Mouse (Mus musculus) cerebellum, adult 9-10 months (tissue): ENCODE measurements around the gene Dynlrb2.

Source experiments
- DNase-seq: peaks from one replicate; pipeline ENCODE4 v3.0.0; 2022

Gene Dynlrb2

DNA sequence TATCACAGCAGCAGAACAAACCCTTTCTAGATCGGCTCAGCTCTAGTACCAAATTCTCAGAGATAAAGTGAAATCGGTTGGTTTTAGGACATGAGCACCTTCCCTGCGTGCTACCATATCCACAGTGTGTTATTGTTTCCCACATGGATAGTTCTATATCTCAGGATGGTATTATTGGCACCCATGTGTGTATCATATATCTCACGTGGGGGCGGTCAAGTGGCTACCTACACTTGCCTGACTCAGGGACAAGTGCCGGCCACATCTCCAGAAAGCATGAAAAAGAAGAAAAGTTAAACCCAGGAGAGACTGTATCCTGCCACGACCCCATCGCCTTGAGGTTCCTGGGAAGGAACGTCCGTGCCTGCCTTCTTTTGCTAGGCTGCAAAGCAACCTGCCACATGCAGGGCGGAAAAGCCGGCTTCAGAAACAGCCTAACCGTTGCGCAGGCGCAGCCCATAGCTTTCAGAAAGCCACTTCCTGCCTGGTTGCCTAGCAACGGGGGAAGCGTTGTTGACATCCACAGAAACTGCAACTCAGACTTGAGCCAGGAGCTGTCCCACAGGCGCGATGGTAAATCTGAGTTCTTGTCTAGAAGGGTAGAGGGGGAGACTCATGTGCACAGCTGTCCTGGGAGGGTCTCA lies at the start of gene Dynlrb2:
TSS of gene Dynlrb2 (plus strand) at position 498 of the 644 bp plus-strand sequence.
- DNase-seq = peak; percentile 90

DNA sequence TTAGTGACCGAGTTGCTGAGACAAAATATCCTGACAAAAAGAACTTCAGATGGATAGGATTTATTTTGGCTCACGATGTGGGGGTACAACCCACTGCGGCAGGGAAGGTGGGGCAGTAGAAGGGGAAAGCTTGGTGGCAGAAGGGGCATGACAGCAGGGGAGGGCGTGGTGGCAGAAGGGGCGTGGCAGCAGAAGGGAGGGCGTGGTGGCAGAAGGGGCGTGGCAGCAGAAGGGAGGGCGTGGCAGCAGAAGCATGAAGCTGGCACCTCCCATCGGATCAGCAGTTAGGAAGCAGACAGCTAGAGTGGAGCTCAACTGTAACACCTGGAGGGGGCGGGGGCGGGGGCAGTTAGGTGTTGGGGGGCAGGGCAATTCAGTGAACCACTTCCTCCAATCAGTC lies 46.2 kb upstream of the Dynlrb2 start:
- DNase-seq = no peak

DNA sequence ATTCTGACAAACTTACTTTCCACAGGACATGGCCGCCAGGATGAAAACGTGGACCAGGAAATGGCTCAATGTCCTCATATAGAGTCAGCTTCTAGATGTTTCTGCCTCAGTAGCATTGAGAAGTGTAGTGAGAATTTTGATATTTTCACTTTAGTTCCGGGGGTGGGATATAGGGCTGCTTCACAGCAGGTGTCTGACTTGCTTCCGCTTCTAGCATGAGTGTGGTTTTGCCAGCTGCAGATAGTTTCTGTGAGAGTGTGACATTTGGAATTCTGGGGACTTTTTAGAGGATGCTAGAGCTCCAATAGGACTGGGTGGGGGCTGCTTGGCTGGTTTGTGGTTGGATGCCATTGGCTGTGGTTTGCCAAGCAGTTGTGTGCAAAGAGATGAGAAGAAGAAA lies 43.3 kb upstream of the Dynlrb2 start:
- DNase-seq = no peak

DNA sequence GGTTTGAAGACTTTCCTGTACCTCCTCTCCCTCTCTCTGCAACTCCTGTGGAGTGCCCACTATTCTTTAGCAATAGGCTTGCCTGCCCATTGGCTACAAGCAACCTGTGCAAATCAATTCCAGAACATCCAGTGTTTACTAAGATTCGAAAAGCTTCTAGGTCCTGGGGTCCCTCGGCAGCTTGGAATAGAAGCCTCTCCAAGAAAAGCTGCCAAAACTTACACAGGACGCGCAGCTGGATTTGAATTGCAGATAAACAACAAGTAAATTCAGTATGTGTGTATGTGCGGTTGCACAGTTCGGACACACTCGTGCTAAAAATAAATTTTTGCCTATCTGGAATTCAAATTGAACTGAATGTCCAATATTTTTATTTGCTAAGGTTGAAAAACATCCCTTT lies 38.2 kb upstream of the Dynlrb2 start:
- no peak for DNase-seq

DNA sequence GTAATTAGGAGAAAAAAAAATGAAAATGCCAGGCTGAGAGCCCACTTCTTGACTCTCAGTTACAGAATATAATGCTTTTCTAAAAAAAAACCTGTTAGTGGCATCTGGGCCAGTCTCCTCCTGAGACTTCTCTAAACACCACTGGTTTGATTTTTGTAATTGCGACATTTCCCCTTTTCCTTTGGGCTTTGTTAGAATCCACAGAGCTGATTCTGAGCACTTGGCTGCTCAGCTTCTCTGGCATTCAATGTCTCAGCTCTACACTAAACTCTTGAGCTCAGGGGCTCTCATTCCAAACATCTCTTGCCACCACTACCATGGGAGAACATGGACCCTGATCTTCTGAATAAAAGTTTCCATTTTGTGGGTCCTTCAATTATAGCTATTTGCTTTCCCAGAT lies 37.7 kb upstream of the Dynlrb2 start:
- DNase-seq = no peak

DNA sequence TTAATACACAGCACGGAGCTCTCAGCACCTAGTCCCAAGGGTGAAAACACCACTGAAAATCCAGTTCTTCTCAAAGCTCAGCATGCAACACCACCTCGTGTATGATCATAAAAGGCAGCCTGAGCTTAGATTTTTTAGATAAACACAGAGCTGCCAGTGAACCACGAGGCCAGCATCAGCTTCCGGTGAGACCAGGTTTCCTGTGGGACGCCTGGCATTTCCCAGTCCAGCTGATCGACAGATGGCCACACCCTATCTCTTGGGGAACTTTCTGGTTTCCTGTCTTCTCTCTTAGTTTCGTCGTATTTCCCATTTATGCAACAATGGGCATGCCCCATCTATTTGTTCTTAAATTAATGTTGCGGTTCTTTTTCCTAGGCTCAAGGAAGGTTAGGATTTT lies 26.8 kb upstream of the Dynlrb2 start:
- no peak for DNase-seq

DNA sequence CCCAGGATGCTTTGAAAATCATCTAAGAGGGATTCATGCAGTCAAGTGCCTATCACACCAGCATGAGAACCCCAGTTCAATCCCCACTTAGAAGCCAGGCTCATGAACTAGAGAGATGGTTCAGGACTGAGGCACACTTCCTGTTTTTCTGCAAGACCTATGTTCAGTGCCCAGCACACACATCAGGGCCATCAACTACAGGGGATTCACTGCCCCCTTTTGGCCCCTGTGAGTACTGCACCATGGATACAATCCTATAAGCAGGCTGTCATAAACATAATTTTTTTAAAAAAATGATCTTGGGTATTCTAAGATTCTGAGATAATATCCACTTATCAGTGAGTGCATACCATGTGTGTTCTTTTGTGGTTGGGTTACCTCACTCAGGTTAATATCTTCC lies 26.1 kb upstream of the Dynlrb2 start:
- no peak for DNase-seq

DNA sequence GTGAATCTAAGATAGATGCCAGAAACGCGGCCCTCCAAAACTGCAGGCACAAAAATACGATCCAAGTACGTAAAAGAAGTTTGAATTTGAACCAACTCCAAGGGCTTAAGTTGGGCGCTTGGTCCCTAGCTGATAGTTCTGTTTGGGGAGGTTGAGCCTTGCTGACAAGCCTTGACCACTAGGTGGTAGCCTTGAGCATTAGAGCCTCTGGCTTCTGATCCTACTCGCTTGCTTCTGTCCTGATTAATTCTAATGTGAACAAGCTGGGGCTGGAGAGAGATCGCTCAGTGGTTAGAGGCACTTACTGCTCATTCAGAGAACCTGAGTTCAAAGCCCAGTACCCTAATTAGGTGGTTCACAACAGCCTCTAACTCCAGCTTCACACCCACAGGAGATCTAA lies 23.9 kb upstream of the Dynlrb2 start:
- DNase-seq = peak; percentile 84

DNA sequence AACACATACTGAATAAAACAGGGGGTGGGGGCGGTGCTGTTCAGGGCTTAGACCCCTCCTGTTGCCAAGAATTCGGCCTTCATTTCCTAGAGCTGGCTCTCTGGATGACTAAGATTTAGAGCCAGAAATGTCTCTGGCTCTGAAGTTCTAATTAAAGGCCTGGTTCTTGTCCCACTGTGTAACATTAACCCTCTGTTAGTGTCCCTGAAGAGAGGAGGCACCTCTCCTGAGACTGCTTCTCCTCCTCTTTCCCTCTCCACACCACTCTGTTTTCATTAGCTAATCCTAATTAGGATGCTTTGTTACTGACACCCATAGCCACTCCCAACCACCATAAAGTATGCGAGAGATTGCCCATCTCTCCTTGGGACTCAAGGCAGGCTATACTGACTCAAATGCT lies 22.0 kb upstream of the Dynlrb2 start:
- no peak for DNase-seq

DNA sequence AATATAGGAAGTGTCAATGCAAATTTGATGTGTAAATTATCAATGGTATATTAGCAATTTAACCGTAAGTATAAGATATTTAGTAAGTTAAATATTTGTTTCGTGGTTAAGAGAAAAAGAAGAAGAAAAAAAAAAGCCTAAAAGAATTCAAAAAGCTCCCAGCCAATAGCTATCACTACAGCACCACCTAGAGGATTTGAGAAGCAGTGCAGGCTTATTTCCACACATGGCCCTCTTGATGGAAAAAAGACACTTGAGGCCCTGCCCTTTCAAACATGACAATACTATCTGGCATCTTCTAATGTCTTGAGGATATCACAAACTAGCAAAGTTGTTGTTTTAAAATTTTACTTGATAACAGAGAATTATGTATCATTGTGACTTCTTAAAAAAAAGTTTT lies 20.7 kb upstream of the Dynlrb2 start:
- DNase-seq = peak; percentile 51

DNA sequence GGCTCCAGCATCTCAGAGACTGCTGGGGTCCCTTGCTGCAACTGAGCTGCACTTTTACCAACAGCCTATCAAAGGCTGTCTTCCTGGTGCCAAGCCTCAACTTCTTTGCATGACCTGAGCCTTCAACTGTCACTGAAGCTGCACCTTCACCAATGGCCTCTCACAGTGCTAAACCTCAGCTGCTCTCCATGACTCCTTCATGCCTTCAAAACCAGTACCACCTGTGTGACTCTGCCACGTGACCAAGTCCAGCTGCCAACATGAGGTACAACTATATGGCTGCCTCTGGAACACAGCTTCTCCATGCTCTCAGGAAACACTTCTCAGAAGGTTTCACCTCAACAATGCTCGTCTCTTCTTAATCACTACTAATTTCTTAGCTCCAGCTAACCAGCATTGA lies 16.2 kb upstream of the Dynlrb2 start:
- DNase-seq = no peak

DNA sequence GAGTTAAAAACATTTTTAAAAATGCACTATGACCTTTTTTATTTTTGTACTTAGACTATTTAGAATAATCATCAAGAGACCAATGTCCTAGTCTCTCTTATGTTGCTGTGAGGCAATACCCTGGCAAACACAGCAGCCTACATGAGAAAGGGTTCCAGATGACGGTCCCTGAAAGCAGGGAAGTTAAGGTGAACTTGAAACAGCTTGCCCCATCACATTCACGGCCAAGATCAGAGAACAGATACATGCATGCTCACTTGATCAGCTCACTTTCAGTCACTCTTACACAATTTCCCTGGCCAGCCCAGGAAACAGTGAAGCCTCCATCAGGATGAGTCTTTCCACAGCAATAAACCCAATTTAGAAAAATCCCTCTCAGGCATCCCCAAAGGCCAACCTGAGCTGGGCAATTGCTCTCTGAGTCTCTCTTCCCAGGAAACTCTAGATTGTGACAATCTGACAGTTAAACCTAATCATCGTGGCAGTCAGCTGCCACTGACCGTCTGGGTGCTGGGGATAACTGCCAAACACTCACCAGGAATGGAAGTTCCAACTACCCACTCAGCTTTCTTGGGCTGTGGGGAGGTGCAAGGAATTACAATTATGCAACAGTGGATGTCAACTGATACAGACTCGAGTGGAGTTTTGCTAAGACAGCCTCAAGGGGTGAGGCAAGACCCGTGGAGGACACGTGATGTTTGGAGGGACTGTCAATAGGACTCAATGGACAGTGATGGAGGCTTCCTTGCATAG lies 4.5 kb upstream of the Dynlrb2 start:
- DNase-seq = no peak

DNA sequence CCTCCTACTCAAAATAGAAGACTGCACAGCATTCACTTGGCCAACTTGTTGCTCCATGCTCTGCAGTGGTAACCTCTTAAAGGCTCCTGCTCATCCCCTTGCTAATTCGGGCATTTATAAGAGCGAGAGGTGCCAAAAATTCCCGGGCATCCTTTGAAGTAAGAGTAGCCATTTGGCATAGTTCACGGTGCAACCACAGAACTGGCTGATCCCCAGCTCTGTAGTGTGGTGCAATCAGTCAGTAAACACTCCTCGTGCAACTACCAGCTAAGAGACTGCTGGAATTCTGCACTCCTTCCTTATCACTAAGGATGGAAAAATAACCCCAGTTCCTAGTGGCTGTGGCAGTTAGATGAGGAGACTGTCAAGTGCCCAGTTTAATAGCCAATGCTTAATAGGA lies 3.9 kb downstream of the Dynlrb2 start:
- peak; percentile 58 for DNase-seq

DNA sequence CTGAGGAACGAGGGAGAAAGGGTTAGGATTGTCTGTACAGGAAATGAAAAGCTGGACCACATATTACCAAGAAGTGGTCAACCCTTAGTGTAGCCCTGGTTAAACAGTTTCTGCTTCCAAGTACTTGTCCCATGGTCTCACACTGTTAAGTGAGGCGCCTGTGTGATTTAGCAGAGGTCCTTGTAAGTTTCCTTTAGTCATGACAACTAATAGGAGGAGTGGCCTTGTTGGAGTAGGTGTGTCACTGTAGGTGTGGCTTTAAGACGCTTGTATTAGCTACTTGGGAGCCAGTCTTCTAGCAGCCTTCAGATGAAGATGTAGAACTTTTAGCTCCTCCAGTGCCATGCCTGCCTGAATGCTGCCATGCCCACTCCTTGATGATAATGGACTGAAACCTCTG lies 4.5 kb downstream of the Dynlrb2 start:
- DNase-seq = no peak

DNA sequence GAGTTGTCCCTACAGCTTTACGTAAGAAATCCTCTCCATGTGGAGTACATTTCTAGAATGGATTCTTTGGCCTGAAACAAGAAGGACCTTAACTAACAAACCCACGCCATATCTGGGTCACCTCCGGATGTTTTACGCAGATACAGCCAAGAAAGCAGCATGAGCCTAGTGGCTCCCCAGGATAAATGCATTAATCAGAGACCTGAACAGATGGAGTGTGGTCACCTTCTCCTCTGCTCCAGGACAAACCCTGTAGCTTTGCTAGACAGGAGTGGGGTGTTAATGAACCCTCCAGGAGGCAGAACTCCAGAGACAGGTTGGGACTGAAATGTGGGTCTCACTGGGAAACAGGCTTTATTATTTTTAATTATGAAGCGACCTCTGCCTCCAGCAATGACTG lies 14.9 kb downstream of the Dynlrb2 start:
- peak; percentile 94 for DNase-seq

DNA sequence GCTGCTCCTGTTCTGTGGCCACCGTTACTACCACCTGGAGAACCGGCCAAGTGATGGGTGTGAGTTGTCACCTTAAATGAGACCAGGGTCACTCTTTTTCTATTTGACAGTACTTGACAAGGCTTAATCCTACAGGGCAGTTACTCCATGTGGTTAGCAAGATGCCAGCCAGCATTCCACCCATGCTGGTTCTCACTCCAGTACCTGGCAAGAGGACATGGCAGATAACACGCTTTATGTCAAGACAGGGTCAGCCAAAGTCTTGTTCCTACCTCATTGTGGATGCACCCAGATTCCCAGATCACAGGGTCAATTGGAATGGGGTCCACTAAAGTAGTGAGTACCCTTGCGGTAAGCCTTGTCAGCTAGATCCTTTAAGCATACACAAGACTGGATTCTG lies 16.4 kb downstream of the Dynlrb2 start:
- DNase-seq = peak; percentile 53

DNA sequence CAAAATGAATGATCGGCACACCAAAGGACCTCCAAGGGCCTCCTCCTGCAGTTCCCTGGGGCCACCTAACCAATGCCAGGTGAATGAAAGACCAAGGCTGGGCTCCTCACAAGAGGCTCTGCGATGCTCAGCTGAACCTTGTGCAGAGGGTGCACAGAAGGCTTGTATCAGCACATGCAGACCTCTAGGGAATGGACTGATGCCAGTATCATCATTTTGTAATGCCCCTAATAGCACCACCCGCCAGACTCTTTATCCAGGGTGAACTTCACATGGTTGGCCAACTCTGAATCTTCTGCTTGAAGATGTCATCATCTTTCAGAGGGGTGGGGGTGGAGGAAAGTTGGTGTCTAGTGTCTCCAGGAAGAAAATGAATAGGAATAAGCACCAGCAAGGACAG lies 16.9 kb downstream of the Dynlrb2 start:
- peak; percentile 48 for DNase-seq

DNA sequence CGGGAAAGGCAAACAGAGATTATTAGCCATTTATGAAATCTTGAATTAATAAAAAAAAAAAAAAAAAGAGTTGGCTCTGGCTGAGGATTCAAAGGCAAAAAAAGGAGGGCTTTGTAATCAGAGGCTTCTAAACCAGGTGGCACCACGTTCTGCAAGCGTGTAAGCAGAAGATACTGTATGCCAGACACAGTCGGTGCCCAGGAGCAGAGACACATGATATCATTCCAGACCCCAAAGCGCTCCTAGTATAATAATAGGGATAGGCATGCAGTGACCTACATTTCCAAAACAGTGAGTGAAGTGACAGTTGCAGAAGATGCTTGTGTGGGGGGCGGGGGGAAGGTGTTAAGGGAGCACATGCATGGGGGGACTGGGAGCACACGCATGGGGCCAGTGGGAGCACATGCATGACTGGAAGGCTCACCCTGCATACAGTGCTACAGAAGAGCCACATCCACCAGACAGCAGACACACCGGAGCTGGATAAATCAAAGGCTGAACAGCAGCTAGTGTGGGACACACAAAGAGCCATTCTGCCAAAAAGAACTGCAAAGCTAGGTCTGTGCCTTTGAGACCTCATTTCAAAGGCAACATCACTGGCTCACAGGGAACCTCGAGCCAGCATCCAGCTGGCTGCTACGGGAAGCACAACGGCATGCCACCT lies 17.5 kb downstream of the Dynlrb2 start:
- DNase-seq = peak; percentile 64

DNA sequence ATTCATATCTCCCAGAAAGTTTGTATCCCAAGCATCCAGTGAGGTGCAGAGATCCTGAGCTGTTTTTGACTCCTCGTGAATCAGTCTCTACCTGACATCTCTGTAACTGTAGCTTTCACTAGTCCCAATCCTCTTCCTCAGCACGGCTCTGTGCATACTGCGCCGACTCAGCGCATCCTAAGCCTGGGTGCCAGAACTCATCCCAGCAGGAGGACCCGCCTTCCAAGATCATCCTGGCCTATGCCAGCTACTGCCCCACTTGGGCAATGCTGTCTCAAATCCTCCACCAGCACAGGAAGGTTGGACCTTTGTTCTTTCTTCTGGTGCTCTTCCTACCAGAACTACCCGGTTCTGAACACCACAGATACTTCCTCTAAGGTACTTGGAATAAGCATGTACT lies 20.1 kb downstream of the Dynlrb2 start:
- DNase-seq = peak; percentile 75

DNA sequence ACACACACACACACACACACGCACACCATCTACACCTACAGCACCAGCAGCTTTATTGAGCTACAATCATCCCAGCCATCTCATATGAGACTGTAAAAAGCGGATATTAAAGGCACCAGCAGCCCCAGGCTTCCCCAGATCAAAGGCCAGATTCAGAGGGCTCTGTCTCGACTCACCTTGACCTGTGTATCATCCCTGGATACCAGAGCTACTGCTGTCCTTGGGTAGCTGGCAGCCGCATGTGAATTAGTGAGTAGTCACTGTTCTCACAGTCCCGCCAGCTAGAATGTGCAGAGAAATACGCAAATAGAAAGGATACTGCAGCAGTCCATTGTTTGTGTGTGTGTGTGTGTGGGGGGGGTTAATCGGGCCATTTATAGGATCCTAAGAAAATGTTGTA lies 24.0 kb downstream of the Dynlrb2 start:
- no peak for DNase-seq

DNA sequence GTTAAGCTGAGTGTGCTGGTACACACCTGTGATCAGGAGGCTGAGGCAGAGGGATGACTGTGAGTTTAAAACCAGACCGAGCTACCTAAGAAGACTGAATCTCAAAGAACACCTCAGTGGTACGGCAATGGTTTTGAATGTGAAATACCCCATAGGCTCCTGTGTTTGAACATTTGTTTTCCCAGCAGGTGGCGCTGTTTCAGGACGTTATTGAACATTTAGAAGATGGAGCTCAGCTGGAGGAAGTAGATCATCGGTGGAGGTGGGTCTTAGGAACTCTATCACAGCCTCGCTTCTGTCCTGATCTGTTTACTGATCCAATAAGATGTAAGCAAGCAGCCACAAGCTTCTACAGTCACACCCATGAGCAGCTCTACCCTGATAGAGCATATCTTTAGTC lies 28.3 kb downstream of the Dynlrb2 start:
- DNase-seq = no peak

DNA sequence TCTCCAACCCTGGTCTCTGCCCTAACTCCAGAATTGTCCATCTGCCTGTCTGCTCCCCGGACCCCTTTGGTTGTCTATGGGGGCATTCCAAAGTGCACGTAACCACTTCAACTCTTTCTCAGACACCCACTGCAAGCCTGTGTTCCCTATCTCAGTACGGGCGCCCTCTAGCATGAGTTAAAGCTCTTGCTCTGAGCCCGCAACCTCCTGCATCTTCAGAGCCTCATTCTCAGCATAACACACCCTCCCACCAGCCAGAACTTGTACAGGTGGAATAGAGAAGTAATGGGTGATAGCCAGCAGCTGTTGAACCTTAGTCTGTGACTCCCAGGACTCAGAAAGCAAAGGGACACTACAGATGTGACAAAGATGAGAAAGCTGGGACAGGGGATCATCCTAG lies 32.0 kb downstream of the Dynlrb2 start:
- no peak for DNase-seq

DNA sequence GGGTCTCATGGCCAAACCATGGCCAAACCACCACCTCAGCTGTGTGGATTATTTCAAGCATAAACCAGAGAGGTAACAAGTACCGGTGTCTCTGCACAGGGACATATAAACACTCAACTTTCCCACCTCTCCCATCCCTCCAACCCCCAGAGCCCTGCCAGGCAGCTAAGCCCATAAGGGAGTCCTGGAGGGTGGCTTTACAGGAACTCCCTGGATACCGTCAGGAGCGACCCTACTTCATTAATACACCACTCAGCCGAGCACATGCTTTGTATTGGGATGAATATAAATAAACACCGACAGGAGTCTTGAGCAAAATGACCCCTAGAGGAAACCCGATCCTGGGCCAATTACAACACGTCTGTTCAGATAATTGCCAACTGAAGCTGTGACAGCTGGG lies 34.0 kb downstream of the Dynlrb2 start:
- no peak for DNase-seq

DNA sequence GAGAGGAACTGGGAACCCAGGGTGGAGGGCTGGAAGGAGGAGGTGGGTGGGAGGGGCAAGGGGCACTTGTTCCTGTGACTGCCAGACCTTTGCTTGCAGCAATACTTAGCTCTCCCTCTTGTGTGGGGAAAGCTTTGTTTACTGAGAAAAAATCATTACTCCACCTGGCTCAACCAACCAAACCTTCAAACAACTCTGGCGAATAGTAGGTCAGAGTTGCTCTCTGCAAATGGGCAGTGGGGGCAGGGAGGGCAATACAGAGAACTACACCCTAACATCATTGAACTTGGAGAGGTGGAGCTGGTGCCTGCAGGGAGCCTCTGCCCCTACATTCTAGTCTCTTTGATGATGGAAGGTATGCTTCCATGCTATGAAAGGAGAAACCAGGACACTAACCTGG lies 35.4 kb downstream of the Dynlrb2 start:
- DNase-seq = no peak
